In genomic region chr13:49146698-49147006, GRCm38 (mm10) we compare ENCODE assay signal across 8 mouse cellular contexts. TPM values are rescaled to one million over a fixed set of nuclear protein-coding genes. Genes with fewer than 3 reads are reported as not detected.
DNase-seq lines count a peak whose midpoint lies in the region; ATAC-seq and TF ChIP-seq lines count a peak whose summit lies in the region.

No protein-coding gene starts in this region.

- H3K9ac ChIP-seq in neural tube, embryonic 11.5 days (ENCODE audit: low read length): peak overlapping the region; percentile 77
- peak overlapping the region; percentile 82 for H3K9ac ChIP-seq in intestine, embryonic 16.5 days (ENCODE audit: low read depth, low read length)

- peaks cover 14% of the 10 kb centered on the region for H3K27me3 ChIP-seq in neural tube, embryonic 11.5 days (ENCODE audit: control insufficient read depth, insufficient read depth, low read length)
- H3K27me3 ChIP-seq in intestine, embryonic 16.5 days (replicated peaks; ENCODE audit: control insufficient read depth, insufficient read depth, low read length): peaks cover 14% of the 10 kb centered on the region

- under 1% methylated on average over 41 of the region's 44 CpGs for WGBS in neural tube, embryonic 11.5 days
- under 1% methylated on average over 44 of the region's 44 CpGs for WGBS in intestine, embryonic 16.5 days
- WGBS in olfactory bulb, adult 2 months: 1% methylated on average over 44 of the region's 44 CpGs

- peaks cover 15% of the 10 kb centered on the region; the same call in 1 of the 2 replicates for H3K4me1 ChIP-seq in neural tube, embryonic 11.5 days (ENCODE audit: control insufficient read depth, insufficient read depth, low read length)
- peaks cover 24% of the 10 kb centered on the region for H3K4me1 ChIP-seq in intestine, embryonic 16.5 days (ENCODE audit: control insufficient read depth, insufficient read depth, low read length)
- H3K4me1 ChIP-seq in olfactory bulb, adult 2 months (ENCODE audit: control insufficient read depth, insufficient read depth, low read length): peaks cover 41% of the 10 kb centered on the region

- H3K9me3 ChIP-seq in neural tube, embryonic 11.5 days (ENCODE audit: control insufficient read depth, low read length): no peaks in the 10 kb centered on the region
- no peaks in the 10 kb centered on the region for H3K9me3 ChIP-seq in intestine, embryonic 16.5 days (ENCODE audit: control insufficient read depth, low read length)

- peak overlapping the region; percentile 85 for H3K27ac ChIP-seq in neural tube, embryonic 11.5 days (ENCODE audit: low read depth, low read length)
- no peak overlapping the region for H3K27ac ChIP-seq in intestine, embryonic 16.5 days (ENCODE audit: low read length)
- peak overlapping the region; percentile 61 for H3K27ac ChIP-seq in olfactory bulb, adult 2 months (ENCODE audit: insufficient read depth, low read depth, low read length)

- H3K36me3 ChIP-seq in neural tube, embryonic 11.5 days (ENCODE audit: control insufficient read depth, insufficient read depth, low read length): no peaks in the 10 kb centered on the region
- H3K36me3 ChIP-seq in intestine, embryonic 16.5 days (ENCODE audit: control insufficient read depth, insufficient read depth, low read length): no peaks in the 10 kb centered on the region

- TF ChIP-seq POLR2A in olfactory bulb, adult 2 months (IDR thresholded peaks at IDR 0.05; ENCODE audit: insufficient read depth, low read depth, low read length): no peak

- TF ChIP-seq CTCF in olfactory bulb, adult 2 months (IDR thresholded peaks at IDR 0.05; ENCODE audit: insufficient read depth, low read depth, low read length): no peak

- H3K4me2 ChIP-seq in neural tube, embryonic 11.5 days (ENCODE audit: low read depth): peak overlapping the region; percentile 91
- H3K4me2 ChIP-seq in intestine, embryonic 16.5 days (ENCODE audit: low read depth, low read length): peak overlapping the region; percentile 95

- no peak; the same call in 1 of the 2 replicates for ATAC-seq in neural tube, embryonic 11.5 days (ENCODE audit: insufficient read depth, low FRiP score, low TSS enrichment)
- peak; percentile 3; the same call in 1 of the 2 replicates for ATAC-seq in intestine, embryonic 16.5 days

- peak overlapping the region; percentile 84 for H3K4me3 ChIP-seq in neural tube, embryonic 11.5 days (ENCODE audit: low read depth, low read length)
- peak overlapping the region; percentile 78 for H3K4me3 ChIP-seq in intestine, embryonic 16.5 days (ENCODE audit: low read length)
- peak overlapping the region; percentile 99 for H3K4me3 ChIP-seq in olfactory bulb, adult 2 months (ENCODE audit: insufficient read depth, low read depth, low read length)

- peak; percentile 52 to 62 for DNase-seq in cerebellum, postnatal 10 days
- no peak for DNase-seq in cerebellum, adult 8-10 months
- peak; percentile 47 for DNase-seq in neural tube, embryonic 11.5 days (ENCODE audit: low spot score)
- no peak for DNase-seq in neural tube, embryonic 10.5 days (ENCODE audit: extremely low spot score, low spot score)
- DNase-seq in frontal cortex, postnatal 25 days (ENCODE audit: low spot score in 2 of 2): no peak
- no peak for DNase-seq in frontal cortex, postnatal 14 days (ENCODE audit: low spot score in 2 of 2)

RNA-seq across cellular contexts. Expression of gene Wnk2, which starts 1.2 kb away (rescaled TPM):
- 9.5 and 10.7 TPM in 2 replicates for polyA plus RNA-seq in neural tube, embryonic 11.5 days (2014; fragmentation: Nextera tagmentation; extraction: Ambion mirVana)
- polyA plus RNA-seq in intestine, embryonic 16.5 days (2015; fragmentation: Nextera tagmentation; extraction: Ambion mirVana): 2.9 and 3.5 TPM in 2 replicates
- not detected in 2 replicates for polyA plus RNA-seq in olfactory bulb, adult 2 months (2012; ENCODE audit: insufficient read depth, insufficient read length, low replicate concordance, missing spikeins)

RNA-seq across cellular contexts. Expression of gene Ninj1, which starts 40.6 kb away (rescaled TPM):
- 20.4 TPM in 2 replicates for polyA plus RNA-seq in neural tube, embryonic 11.5 days (2014; fragmentation: Nextera tagmentation; extraction: Ambion mirVana)
- 60.0 and 63.3 TPM in 2 replicates for polyA plus RNA-seq in intestine, embryonic 16.5 days (2015; fragmentation: Nextera tagmentation; extraction: Ambion mirVana)
- polyA plus RNA-seq in olfactory bulb, adult 2 months (2012; ENCODE audit: insufficient read depth, insufficient read length, low replicate concordance, missing spikeins): not detected in 2 replicates

Comparison
In these comparisons a context has a peak if more than half of its experiments do, and no peak if none do; other contexts are left out.
1. DNase-seq: peak in cerebellum, postnatal 10 days (2 of 2) and neural tube, embryonic 11.5 days (single experiment); none in cerebellum, adult 8-10 months (single experiment), neural tube, embryonic 10.5 days (single experiment), frontal cortex, postnatal 25 days (0 of 2) and frontal cortex, postnatal 14 days (0 of 2).
2. RNA of gene Ninj1, which starts 40.6 kb away (polyA plus RNA-seq): 60.0 to 63.3 TPM in intestine, embryonic 16.5 days and 20.4 TPM in neural tube, embryonic 11.5 days; not detected in olfactory bulb, adult 2 months; every median in the first group is over 10 times any median in the second.
3. Peak in every context shown above with its lines, with median percentiles within 50 percentile points of each other: H3K4me3 ChIP-seq.